Mouse (Mus musculus): ENCODE data around the gene Gpr137. TPM values are rescaled to one million over a fixed set of nuclear protein-coding genes. Genes with fewer than 3 reads are reported as not detected.
A peak's percentile ranks its signal among the peaks of the same experiment; 100 is the strongest.

The Gpr137 gene
- polyA plus RNA-seq, 1 experiment from 2014 or later, result 72.3 TPM

DNA sequence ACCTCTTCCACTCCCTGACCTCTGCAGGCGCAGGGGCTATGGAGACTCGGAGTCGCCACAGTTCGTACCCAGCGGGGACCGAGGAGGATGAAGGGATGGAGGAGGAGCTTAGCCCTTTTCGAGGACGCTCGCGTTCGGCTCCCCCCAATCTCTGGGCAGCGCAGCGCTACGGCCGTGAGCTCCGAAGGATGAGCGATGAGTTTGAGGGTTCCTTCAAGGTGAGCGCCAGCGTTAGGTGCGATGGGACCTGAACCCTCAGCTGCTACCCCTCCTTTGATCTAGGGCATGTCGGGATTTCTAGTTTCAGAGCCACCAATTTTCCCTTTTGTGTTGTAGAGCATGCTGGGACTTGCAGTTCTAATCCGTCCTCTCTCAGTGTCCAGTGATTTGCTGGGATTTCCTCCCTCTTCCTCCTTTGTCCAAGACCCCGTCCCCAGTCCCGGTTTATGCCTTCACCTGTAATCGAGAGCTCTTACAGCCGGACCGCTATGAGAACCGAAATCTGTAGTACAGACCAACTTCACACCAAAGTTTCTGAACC is 8.4 kb upstream of the Gpr137 start:
- peaks cover 18% of the 10 kb centered on the region; the same call in 1 of the 2 replicates for H3K36me3 ChIP-seq
- peak; percentile 70 for ATAC-seq (ENCODE audit: low FRiP score)
- under 1% methylated on average over 28 of the region's 28 CpGs for WGBS

DNA sequence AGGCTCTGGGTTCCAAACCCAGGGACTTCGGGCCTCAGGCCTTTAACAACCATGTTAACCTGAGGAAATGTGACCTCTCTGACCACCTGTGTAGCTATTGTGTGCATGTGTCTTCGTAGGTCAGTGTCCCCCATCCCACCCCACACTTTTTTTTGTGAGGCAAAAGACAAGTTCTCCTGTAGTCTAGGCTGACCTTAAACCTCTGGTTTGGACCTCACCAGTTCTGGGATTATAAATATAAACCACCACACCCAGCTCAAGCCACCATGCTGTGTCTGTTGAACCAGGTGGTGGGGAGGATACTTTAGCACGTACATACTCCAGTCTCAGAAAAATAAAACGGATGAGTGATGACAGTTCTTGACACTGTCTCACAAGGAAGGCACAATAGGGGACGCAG is 7.7 kb upstream of the Gpr137 start:
- 0 out of 2 replicates have a peak, but pooled peaks have one; percentile 0 for ATAC-seq (ENCODE audit: low FRiP score)
- Histone ChIP-seq H3K4me1 (peaks cover 33% of the 10 kb centered on the region), H3K4me3 (replicated peaks) (peak overlapping the region; percentile 56), H3K9me3 (replicated peaks) (no peaks in the 10 kb centered on the region), H3K4me2 (peak overlapping the region; percentile 99), H3K36me3 (peaks cover 14% of the 10 kb centered on the region; the same call in 1 of the 2 replicates), H3K27ac (replicated peaks) (peak overlapping the region; percentile 90), H3K27me3 (replicated peaks) (no peaks in the 10 kb centered on the region), H3K9ac (replicated peaks) (peak overlapping the region; percentile 58)
- 53% methylated on average over 5 of the region's 5 CpGs for WGBS

More for the DNA sequence above, 8.4 kb upstream of the Gpr137 start:
- H3K4me2 ChIP-seq, result peak overlapping the region; percentile 99
- H3K4me1 ChIP-seq, result peaks cover 33% of the 10 kb centered on the region
- H3K4me3 ChIP-seq (replicated peaks), result peak overlapping the region; percentile 56
- no peaks in the 10 kb centered on the region for H3K9me3 ChIP-seq (replicated peaks)
- no peaks in the 10 kb centered on the region for H3K27me3 ChIP-seq (replicated peaks)
- H3K27ac ChIP-seq (replicated peaks), result peak overlapping the region; percentile 90
- H3K9ac ChIP-seq (replicated peaks), result peak overlapping the region; percentile 58

DNA sequence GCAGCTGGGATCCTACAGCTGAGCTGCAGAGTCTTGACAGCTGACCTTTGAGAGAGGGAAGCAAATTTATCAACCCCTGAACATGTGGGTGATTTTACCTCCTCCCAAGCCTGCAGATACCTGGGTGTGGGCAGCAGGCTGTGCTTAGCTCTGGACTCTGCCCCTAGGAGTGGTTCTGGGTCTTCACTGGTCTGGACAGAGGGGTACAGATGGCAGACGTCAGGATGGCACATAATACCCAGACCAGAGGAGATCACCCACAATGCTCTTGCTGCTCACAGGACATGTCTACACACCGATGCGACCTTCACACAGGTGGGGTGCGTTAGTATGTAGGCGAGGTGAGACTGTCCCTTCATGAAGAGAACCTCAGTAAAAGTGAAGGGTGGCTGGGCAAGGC is 7.3 kb upstream of the Gpr137 start:
- ATAC-seq (ENCODE audit: low FRiP score), result no peak
- Histone ChIP-seq H3K27me3 (replicated peaks) (no peaks in the 10 kb centered on the region), H3K9me3 (replicated peaks) (no peaks in the 10 kb centered on the region), H3K4me1 (peaks cover 33% of the 10 kb centered on the region), H3K4me2 (peak overlapping the region; percentile 99), H3K9ac (replicated peaks) (no peak overlapping the region), H3K36me3 (peaks cover 11% of the 10 kb centered on the region; the same call in 1 of the 2 replicates), H3K27ac (replicated peaks) (no peak overlapping the region), H3K4me3 (replicated peaks) (no peak overlapping the region)
- WGBS, result 88% methylated on average over 5 of the region's 5 CpGs

DNA sequence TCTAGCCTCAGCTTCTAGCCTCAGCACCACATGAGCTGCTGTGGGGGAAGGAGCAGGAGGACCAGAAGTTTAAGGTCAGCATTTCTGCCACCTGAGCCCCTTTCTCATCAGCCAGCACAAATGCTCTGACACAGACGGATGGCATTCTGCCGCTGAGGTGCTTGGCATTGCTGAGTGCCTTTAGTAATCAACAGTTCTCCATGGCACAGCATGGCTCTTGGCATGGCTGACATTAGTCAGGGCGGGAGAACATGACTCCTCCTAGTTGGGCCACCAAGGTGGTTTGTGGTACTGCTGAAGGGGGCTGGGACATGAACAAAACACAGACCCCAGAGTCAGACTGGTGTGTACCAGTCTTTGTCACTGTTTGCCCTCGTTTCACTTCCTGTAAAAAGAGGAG is 5.9 kb upstream of the Gpr137 start:
- H3K9ac ChIP-seq (replicated peaks), result no peak overlapping the region
- H3K9me3 ChIP-seq (replicated peaks), result no peaks in the 10 kb centered on the region
- H3K27ac ChIP-seq (replicated peaks), result no peak overlapping the region
- peaks cover 11% of the 10 kb centered on the region; the same call in 1 of the 2 replicates for H3K36me3 ChIP-seq
- WGBS, result 74% methylated on average over 4 of the region's 4 CpGs
- peaks cover 38% of the 10 kb centered on the region for H3K4me1 ChIP-seq
- no peak overlapping the region for H3K4me3 ChIP-seq (replicated peaks)
- no peaks in the 10 kb centered on the region for H3K27me3 ChIP-seq (replicated peaks)
- no peak overlapping the region for H3K4me2 ChIP-seq
- ATAC-seq (ENCODE audit: low FRiP score), result no peak

DNA sequence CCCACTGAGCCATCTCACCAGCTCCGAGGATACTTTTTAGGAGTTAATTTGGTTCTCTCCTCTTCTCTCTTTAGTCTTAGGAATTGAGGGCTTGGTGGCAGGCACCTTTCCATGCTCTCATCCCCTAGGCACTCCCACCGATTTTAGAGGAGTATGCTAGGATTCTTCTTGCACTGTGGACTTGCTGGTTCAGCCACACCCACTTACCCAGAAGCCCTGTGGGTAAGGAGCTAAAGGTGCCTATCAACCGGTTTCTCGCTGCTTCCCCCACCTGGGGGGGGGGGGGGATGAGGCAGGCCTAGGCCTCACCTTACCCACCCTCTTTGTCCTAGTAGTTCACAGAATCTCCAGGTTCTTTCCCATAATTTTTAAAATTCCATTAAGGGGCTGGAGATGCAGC is 5.5 kb upstream of the Gpr137 start:
- H3K27me3 ChIP-seq (replicated peaks), result no peaks in the 10 kb centered on the region
- 45% methylated on average over 4 of the region's 4 CpGs for WGBS
- H3K36me3 ChIP-seq, result peaks cover 11% of the 10 kb centered on the region; the same call in 1 of the 2 replicates
- no peak overlapping the region for H3K9ac ChIP-seq (replicated peaks)
- H3K4me1 ChIP-seq, result peaks cover 38% of the 10 kb centered on the region
- ATAC-seq (ENCODE audit: low FRiP score), result no peak
- no peak overlapping the region for H3K4me3 ChIP-seq (replicated peaks)
- H3K9me3 ChIP-seq (replicated peaks), result no peaks in the 10 kb centered on the region
- no peak overlapping the region for H3K27ac ChIP-seq (replicated peaks)
- no peak overlapping the region for H3K4me2 ChIP-seq

DNA sequence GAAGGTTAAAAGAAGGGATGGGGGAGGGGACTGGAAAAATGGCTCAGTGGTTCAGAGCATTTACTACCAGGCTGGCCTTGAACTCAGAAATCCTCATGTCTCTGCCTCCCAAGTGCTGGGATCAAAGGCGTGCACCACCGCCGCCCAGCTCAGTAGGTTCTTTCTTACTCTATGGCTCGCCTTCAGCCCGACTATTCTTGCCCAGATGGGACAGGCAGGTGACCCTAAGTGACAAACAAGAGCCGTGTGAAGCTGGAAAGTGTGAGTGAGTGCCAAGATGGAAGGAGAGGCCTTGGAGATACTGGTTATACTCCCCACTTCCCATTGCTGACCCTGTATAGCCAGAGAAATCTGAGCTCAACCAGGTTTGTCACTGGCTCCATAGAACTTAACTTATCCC is 1.4 kb upstream of the Gpr137 start:
- Histone ChIP-seq H3K4me1 (peaks cover 43% of the 10 kb centered on the region), H3K9ac (replicated peaks) (no peak overlapping the region), H3K27me3 (replicated peaks) (no peaks in the 10 kb centered on the region), H3K9me3 (replicated peaks) (no peaks in the 10 kb centered on the region), H3K27ac (replicated peaks) (no peak overlapping the region), H3K4me3 (replicated peaks) (no peak overlapping the region), H3K4me2 (0 out of 2 replicates have a peak overlapping the region, but pooled peaks have one; percentile 5), H3K36me3 (peaks cover 11% of the 10 kb centered on the region; the same call in 1 of the 2 replicates)
- ATAC-seq (ENCODE audit: low FRiP score), result no peak
- 91% methylated on average over 6 of the region's 6 CpGs for WGBS

DNA sequence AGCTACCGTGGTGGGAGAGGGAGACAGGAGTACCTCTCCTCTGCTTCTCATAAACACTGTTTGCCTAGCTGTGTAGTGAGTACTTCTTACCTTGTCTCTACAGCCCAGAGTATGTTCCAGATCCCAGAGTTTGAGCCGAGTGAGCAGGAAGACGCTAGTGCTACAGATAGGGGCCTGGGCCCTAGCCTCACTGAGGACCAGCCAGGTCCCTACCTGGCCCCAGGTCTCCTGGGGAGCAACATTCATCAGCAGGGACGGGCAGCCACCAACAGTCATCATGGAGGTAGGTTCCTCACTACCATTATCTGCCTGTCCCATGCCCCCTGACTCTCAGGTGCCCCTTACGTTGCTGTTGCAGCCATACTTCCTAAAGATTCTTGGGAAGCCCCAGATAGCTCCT is 484 bp upstream of the Gpr137 start:
- peak overlapping the region; percentile 97 for H3K9ac ChIP-seq (replicated peaks)
- H3K9me3 ChIP-seq (replicated peaks), result no peaks in the 10 kb centered on the region
- ATAC-seq (ENCODE audit: low FRiP score), result no peak; the same call in 1 of the 2 replicates
- 0 out of 2 replicates have a peak, but pooled peaks cover 1% of the 10 kb centered on the region for H3K27me3 ChIP-seq (replicated peaks)
- peak overlapping the region; percentile 78 for H3K4me3 ChIP-seq (replicated peaks)
- WGBS, result 32% methylated on average over 5 of the region's 5 CpGs
- H3K4me1 ChIP-seq, result peaks cover 53% of the 10 kb centered on the region
- H3K27ac ChIP-seq (replicated peaks), result peak overlapping the region; percentile 96
- peak overlapping the region; percentile 99 for H3K4me2 ChIP-seq
- peaks cover 14% of the 10 kb centered on the region; the same call in 1 of the 2 replicates for H3K36me3 ChIP-seq

DNA sequence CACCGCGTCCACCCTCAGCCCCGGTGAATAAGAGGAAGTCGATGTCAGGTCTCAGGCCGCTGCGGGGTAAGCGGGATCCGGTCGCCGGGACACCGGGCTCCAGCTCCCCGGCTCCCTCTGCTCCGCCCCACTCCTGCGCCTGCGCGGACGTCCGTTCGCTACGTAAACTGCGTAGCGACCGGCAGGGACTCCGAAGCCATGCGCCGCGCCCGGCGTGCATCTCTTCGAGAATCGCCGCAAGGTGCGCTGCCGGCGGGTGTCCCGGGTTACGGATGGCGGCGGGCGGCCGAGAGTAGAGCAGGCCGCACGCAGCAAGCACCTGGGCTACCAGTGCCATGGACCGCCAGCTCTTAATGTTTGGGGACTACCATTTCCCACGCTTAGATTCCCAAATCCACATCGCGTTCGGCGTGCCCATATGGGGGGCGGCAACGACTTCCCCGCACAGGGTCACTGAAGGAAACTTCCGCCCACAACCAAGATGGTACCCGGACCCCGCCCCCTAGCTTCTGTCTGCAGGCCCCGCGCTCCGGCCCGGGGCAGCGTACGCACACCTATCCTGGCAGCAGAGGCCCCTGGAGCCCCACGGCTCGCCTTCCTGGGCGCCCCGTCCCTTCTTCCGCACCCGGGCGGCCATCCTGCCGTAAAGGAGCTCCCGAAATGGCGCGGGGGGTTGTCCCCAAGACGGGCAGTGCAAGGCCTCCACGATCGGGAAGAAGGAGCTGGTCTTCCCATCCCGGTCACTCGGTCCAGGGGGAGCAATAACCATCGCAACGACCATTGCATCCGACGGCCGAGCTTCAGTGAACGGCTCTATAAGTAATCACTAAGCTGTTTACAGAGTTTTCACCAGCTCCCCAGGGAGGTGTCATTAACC is 670 bp downstream of the Gpr137 start, which contains the start of gene Bad:
Bad (plus strand) TSS at position 490 of the 877 bp plus-strand sequence.
- Histone ChIP-seq H3K36me3 (peaks cover 15% of the 10 kb centered on the region; the same call in 1 of the 2 replicates), H3K4me1 (peaks cover 56% of the 10 kb centered on the region), H3K27ac (replicated peaks) (peak within 1 kb of the TSS; percentile 96), H3K9me3 (replicated peaks) (no peaks in the 10 kb centered on the region), H3K9ac (replicated peaks) (peak within 1 kb of the TSS; percentile 97), H3K4me2 (peak within 1 kb of the TSS; percentile 99), H3K4me3 (replicated peaks) (peak within 1 kb of the TSS; percentile 78), H3K27me3 (replicated peaks) (peaks cover 10% of the 10 kb centered on the region; the same call in 1 of the 2 replicates)
- under 1% methylated on average over 82 of the region's 83 CpGs for WGBS
- ATAC-seq (ENCODE audit: low FRiP score), result peak; percentile 87

DNA sequence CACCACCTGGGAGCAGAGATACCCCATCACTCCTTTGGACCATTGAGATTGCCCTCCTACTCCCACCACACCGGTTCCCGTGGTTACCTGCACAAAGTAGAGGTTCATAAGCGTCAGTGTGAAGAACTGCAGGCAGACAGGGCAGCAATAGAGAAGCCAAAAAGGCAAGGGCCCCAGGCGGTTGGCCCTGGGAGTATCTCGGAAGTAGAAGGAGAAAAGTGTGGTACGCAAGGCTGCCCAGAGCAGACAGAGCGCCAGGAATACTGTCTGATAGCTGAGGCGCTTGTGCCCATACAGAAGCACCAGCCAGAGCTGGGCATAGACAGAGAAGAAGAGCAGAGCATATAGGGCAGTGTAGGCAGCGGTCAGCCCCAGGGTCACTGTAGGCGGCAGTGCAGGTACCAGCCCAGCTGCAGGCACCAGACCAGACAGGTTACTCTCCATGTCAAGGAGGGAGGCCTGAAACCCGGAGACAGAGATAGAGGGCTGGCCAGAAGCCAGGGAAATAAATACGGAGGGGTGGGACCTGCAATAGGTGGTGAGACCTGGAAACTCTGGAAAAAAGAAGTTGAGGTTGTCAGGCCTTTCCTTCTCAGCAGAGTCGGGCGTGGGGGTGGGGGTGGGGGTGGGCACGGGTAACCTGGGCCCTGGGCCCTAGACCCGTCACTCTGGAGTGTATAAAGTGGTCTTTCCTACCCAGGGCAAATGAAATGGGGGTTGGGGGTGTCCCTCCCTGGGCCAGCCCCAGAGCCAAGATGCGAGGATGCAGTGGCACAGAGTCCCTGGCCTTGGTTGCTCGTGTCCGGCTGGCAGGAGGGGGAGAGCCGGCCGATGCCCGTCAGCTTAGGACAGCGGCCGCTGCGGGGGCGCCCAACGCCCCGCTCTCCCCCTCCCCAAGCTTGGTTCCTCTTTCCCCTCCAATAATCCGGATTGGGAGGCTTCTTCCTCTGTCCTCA is 1.6 kb downstream of the Gpr137 start:
- Histone ChIP-seq H3K4me2 (peak overlapping the region; percentile 99), H3K9ac (replicated peaks) (peak overlapping the region; percentile 97), H3K4me1 (peaks cover 56% of the 10 kb centered on the region), H3K27ac (replicated peaks) (peak overlapping the region; percentile 96), H3K4me3 (replicated peaks) (peak overlapping the region; percentile 78), H3K36me3 (peaks cover 8% of the 10 kb centered on the region; the same call in 1 of the 2 replicates), H3K9me3 (replicated peaks) (no peaks in the 10 kb centered on the region), H3K27me3 (replicated peaks) (peaks cover 18% of the 10 kb centered on the region)
- WGBS, result 23% methylated on average over 28 of the region's 29 CpGs
- ATAC-seq (ENCODE audit: low FRiP score), result peak; percentile 16; the same call in 1 of the 2 replicates

DNA sequence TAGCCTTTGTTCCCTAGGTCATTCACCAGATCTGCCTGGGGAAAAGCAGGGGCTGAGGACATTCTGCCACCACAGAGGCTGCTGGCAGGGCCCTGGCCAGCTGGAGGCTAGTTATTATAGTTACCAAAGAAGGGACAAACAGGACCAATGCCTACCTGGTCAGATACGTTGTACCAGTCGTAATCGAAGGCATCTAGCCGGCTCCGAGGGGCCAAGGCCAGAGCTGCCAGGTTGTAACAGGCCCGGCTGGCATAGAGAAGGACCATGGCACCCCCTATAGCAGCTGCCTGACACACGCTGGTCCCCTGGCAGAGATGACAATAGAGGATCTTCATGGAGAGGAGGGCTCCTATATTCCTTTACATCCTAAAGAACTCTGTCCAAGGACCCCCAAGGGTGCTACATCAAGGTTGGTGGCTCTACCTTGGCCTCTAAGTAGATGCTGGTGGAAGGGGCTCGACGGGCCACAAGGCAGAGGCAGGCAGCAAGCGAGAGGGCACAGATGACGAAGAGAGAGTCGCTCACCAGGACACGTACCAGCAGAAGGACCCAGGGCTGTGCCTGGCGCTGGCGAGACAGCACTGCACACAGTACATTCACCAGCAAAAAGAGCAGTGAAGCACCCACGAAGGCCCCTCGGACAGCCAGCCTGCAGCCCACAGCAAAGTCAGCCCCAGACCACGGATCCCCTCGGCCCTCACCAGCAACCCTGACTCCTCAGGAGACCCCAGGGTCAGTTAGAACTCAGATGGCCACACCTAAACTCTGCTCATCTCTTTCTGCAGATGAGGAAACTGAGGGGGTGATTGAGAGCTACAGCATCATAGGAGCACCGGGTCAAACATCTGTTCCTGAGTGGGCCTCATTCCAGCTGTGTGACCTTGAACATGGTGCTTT is 2.9 kb downstream of the Gpr137 start:
- Histone ChIP-seq H3K27me3 (replicated peaks) (peaks cover 29% of the 10 kb centered on the region), H3K4me1 (peaks cover 58% of the 10 kb centered on the region), H3K9ac (replicated peaks) (peak overlapping the region; percentile 40), H3K4me2 (peak overlapping the region; percentile 99), H3K4me3 (replicated peaks) (peak overlapping the region; percentile 78), H3K36me3 (0 out of 2 replicates have a peak, but pooled peaks cover 6% of the 10 kb centered on the region), H3K9me3 (replicated peaks) (no peaks in the 10 kb centered on the region), H3K27ac (replicated peaks) (no peak overlapping the region)
- no peak for ATAC-seq (ENCODE audit: low FRiP score)
- WGBS, result 93% methylated on average over 20 of the region's 20 CpGs
